Mouse (Mus musculus): ENCODE measurements around the gene Prmt3. TPM values are rescaled to one million over a fixed set of nuclear protein-coding genes. Genes with fewer than 3 reads are reported as not detected.

The Prmt3 gene
- polyA plus RNA-seq, 2 experiments = 35.6 to 50.4 TPM

DNA sequence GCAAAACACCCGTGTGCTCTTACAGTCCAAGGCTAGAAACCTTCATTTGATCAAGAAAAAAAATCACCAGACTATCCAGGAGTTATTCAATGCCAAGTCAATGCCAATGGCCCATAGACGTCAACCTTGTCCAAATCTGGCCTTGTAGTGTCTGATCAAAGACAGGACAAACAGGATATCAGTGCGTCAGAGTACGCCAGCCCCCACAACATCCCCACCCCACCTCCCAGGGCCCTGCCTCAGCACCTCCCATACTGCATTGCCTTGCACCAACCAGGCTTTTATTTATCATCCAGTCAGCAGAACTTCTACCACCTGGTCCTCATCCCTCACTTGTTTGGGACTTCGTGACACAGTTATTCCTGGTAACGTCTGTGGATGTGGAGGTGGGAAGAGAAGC lies 117.2 kb downstream of the Prmt3 start:
- no peak overlapping the region for H3K9ac ChIP-seq (ENCODE audit: low read depth, low read length, severe bottlenecking)
- ATAC-seq (ENCODE audit: low FRiP score, low read depth) = no peak
- H3K36me3 ChIP-seq (ENCODE audit: control insufficient read depth, insufficient read depth, low read length) = no peaks in the 10 kb centered on the region
- H3K4me3 ChIP-seq (replicated peaks; ENCODE audit: low read length) = no peak overlapping the region
- WGBS = 77% methylated on average over 6 of the region's 6 CpGs
- H3K27me3 ChIP-seq (ENCODE audit: control insufficient read depth, insufficient read depth, low read length) = no peaks in the 10 kb centered on the region
- no peaks in the 10 kb centered on the region for H3K9me3 ChIP-seq (ENCODE audit: control insufficient read depth, low read length)
- no peaks in the 10 kb centered on the region for H3K4me1 ChIP-seq (ENCODE audit: control insufficient read depth, insufficient read depth, low read length)
- DNase-seq (ENCODE audit: low spot score) = no peak
- no peak overlapping the region for H3K27ac ChIP-seq (replicated peaks; ENCODE audit: low read depth, low read length)
- no peak for TF ChIP-seq POLR2A (IDR thresholded peaks at IDR 0.05; ENCODE audit: borderline replicate concordance, extremely low read depth, insufficient read depth, insufficient read length)
- H3K4me2 ChIP-seq (replicated peaks; ENCODE audit: low read depth, low read length, severe bottlenecking) = no peak overlapping the region

DNA sequence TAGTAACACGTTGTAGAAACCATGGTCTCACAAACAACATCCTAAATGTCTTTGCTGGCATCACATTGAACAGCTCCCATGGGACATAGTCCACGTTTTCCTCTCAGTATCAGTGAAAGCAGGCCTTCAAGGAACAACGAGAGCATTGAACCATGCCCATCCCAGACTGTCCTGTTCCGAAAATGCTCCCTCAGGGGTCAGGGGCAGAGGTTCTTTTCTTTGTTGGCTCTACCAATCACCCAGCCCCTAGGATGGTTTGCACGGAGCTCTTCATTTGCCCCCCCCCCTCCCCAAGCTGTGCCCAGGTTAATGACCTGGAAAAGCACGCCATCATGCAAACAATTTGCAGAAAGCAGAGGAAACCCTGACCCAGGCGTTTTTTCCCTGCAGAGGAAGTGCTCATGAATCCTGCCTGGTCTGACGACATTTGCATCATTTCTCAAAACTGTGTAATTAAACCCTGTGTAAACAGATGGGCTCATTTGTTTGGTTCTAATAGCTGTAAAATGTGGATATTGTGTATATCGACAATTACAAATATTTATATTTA lies 123.9 kb downstream of the Prmt3 start:
- peaks cover 19% of the 10 kb centered on the region for H3K27me3 ChIP-seq (ENCODE audit: control insufficient read depth, insufficient read depth, low read length)
- no peak overlapping the region for H3K4me3 ChIP-seq (replicated peaks; ENCODE audit: low read length)
- no peak for TF ChIP-seq POLR2A (IDR thresholded peaks at IDR 0.05; ENCODE audit: borderline replicate concordance, extremely low read depth, insufficient read depth, insufficient read length)
- no peak overlapping the region for H3K27ac ChIP-seq (replicated peaks; ENCODE audit: low read depth, low read length)
- H3K4me1 ChIP-seq (ENCODE audit: control insufficient read depth, insufficient read depth, low read length) = no peaks in the 10 kb centered on the region
- H3K9me3 ChIP-seq (ENCODE audit: control insufficient read depth, low read length) = no peaks in the 10 kb centered on the region
- DNase-seq (ENCODE audit: low spot score) = no peak
- 34% methylated on average over 9 of the region's 9 CpGs for WGBS
- H3K4me2 ChIP-seq (replicated peaks; ENCODE audit: low read depth, low read length, severe bottlenecking) = no peak overlapping the region
- no peak for ATAC-seq (ENCODE audit: low FRiP score, low read depth)
- no peaks in the 10 kb centered on the region for H3K36me3 ChIP-seq (ENCODE audit: control insufficient read depth, insufficient read depth, low read length)
- no peak overlapping the region for H3K9ac ChIP-seq (ENCODE audit: low read depth, low read length, severe bottlenecking)

DNA sequence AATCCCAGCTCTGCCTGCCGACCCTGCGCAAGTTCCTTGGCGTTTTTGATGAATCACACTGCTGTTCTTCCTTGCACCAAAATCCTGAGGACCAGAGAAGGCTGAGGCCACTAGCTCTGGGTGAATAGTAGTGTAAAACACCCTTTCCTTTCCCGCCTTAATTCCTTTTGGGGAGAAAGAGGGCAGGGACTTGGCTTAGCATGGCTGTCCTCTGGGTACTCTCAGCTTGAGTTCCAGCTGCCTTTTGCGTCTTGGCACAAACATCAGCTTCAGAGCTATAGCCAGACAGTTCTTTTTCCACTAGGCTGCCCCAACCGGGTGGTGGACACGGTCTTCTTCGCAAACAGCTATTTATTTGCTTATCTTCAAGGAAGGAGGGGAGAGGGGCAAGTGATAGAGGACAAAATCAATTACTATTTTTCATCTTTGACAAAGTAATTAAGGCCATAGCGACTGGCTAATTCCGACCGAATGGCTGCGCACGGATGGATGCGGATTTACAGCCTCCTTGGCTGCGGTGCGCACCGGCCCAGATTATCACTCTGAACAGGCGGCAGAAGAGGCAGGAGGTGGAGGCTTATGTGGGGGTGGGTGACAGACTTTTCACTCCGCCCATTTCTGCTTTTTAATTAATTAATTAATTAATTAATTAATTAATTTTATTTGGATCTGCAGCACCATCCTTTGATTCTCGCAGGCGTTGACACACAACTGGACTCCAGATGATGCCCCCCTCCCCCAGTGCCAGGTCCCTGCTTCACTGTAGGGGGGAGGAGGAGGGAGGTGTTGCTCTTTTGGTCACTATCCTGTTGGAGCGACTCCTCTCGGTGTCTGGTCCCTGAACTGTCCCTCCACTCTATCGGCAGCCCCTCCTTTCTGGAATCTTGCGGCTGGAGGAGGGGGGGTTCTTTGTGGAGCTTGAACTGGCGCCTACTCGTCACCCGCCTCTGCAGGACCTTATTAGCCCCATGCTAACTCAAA lies 129.3 kb downstream of the Prmt3 start:
- Histone ChIP-seq H3K27me3 (ENCODE audit: control insufficient read depth, insufficient read depth, low read length) (peaks cover 73% of the 10 kb centered on the region), H3K27ac (replicated peaks; ENCODE audit: low read depth, low read length) (no peak overlapping the region), H3K4me2 (replicated peaks; ENCODE audit: low read depth, low read length, severe bottlenecking) (no peak overlapping the region), H3K4me3 (replicated peaks; ENCODE audit: low read length) (no peak overlapping the region), H3K9ac (ENCODE audit: low read depth, low read length, severe bottlenecking) (no peak overlapping the region), H3K36me3 (ENCODE audit: control insufficient read depth, insufficient read depth, low read length) (no peaks in the 10 kb centered on the region), H3K9me3 (ENCODE audit: control insufficient read depth, low read length) (no peaks in the 10 kb centered on the region), H3K4me1 (ENCODE audit: control insufficient read depth, insufficient read depth, low read length) (no peaks in the 10 kb centered on the region)
- WGBS = 2% methylated on average over 28 of the region's 28 CpGs
- TF ChIP-seq POLR2A (IDR thresholded peaks at IDR 0.05; ENCODE audit: borderline replicate concordance, extremely low read depth, insufficient read depth, insufficient read length) = no peak
- ATAC-seq (ENCODE audit: low FRiP score, low read depth) = no peak
- no peak for DNase-seq (ENCODE audit: low spot score)

Other genes with a start within 250 kb of the Prmt3 start
- 3.4 and 4.0 TPM in 2 replicates for gene Dbx1, start 141.5 kb upstream of the Prmt3 start, polyA plus RNA-seq (2012; rRNA removed)
- 2.2 and 4.3 TPM in 2 replicates for gene Dbx1, start 141.5 kb upstream of the Prmt3 start, polyA plus RNA-seq (2014; fragmentation: Nextera tagmentation; extraction: Ambion mirVana)
- 3.1 and 5.4 TPM in 2 replicates for gene Htatip2, start 19.2 kb upstream of the Prmt3 start, polyA plus RNA-seq (2012; rRNA removed)
- gene Htatip2, start 19.2 kb upstream of the Prmt3 start, polyA plus RNA-seq (2014; fragmentation: Nextera tagmentation; extraction: Ambion mirVana) = 8.1 and 10.3 TPM in 2 replicates
- 0.01 and 0.03 TPM in 2 replicates for gene Slc6a5, start 131.8 kb downstream of the Prmt3 start, polyA plus RNA-seq (2012; rRNA removed)
- not detected in 2 replicates for gene Slc6a5, start 131.8 kb downstream of the Prmt3 start, polyA plus RNA-seq (2014; fragmentation: Nextera tagmentation; extraction: Ambion mirVana)
- gene Nell1, start 196.5 kb downstream of the Prmt3 start, polyA plus RNA-seq (2012; rRNA removed) = 4.8 and 5.5 TPM in 2 replicates
- 4.2 and 5.2 TPM in 2 replicates for gene Nell1, start 196.5 kb downstream of the Prmt3 start, polyA plus RNA-seq (2014; fragmentation: Nextera tagmentation; extraction: Ambion mirVana)